Mouse (Mus musculus) Patski (cell line): Measurements from ENCODE around the gene Cstf2t. TPM values are rescaled to one million over a fixed set of nuclear protein-coding genes. Genes with fewer than 3 reads are reported as not detected.
A peak's percentile ranks its signal among the peaks of the same experiment; 100 is the strongest.

Experiments used
- ATAC-seq: fragments of 100-300 bp; one replicate; pipeline ENCODE4 v1.8.0; 2021
- CTCF ChIA-PET: fragments of 350-600 bp; sonication (Branson Sonifier 250); formaldehyde crosslinking; loops from one replicate; lab custom pipeline; 2022; ENCODE audit warnings: inconsistent platforms; lab: Charles Lee
- POLR2A ChIA-PET: fragments of 350-600 bp; sonication (Branson Sonifier 250); formaldehyde crosslinking; loops from one replicate; lab custom pipeline; 2022; ENCODE audit warnings: antibody characterized with exemption, inconsistent platforms; lab: Charles Lee
- DNase-seq: peaks from one replicate; pipeline ENCODE4 v3.0.0-alpha.2; 2011; ENCODE audit warnings: low read depth, low spot score
- H3K27me3 ChIP-seq: fragments of 371-371 bp; one replicate; pipeline ENCODE4 v1.5.1; 2021
- CTCF ChIP-seq: fragments of 100-300 bp; IDR thresholded peaks from one replicate; pipeline ENCODE4 v1.5.1; 2021
- in situ Hi-C: fragments of 300-500 bp; cut with MboI; formaldehyde crosslinking; loops from 3 replicates; pipeline ENCODE4 v1.11.1; 2018; ENCODE audit warnings: low pct_unique_long_range_greater_than_20kb, mixed read lengths
- polyA plus RNA-seq: library from polyadenylated mRNA; unstranded; gene quantifications from one replicate; pipeline ENCODE4 v1.2.3, GENCODE M21; 2021

The Cstf2t gene
- polyA plus RNA-seq, 1 experiment from 2014 or later: 38.3 TPM

- ChIA-PET CTCF (no interaction called here), POLR2A (no interaction called here)
- ATAC-seq (no peak), DNase-seq (no peak)
- TF ChIP-seq CTCF: no peak
- in situ Hi-C loops: no loop called here
- H3K27me3 ChIP-seq: peaks cover 65% of the 10 kb centered on the region
Measured at GRCm38 (mm10) chr19:31078241-31078640, 4.4 kb upstream of the Cstf2t start.

DNA sequence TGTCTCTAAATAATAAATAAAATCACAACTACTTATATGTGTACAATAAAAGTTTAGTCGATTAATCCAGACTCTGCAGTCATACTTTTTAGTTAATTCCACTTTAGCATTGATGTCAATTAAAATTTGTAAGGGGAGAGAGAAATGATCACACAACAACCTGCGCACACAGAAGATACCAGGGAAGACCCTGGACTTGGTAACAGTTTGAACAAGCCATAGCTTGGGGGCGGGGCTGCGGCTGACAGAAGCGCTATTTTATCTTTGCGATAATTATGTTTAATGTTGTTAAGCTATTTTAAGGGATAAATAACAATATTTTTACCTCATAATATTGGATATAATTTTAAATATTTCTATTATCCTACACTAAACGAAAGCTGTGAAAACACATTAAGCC lies 411 bp upstream of the Cstf2t start:
- TF ChIP-seq CTCF: no peak
- H3K27me3 ChIP-seq: peaks cover 38% of the 10 kb centered on the region
- in situ Hi-C loops: no loop called here
- ChIA-PET CTCF (interaction anchor here (1.2 to 2.0 kb wide), 2 partner anchors 9 to 25 kb away, joined by 4 to 5 read pairs; no protein-coding TSS in a partner anchor), POLR2A (no interaction called here)
- ATAC-seq: no peak
- no peak for DNase-seq

- DNase-seq (no peak), ATAC-seq (no peak)
- CTCF ChIA-PET: interaction anchor here (2.0 kb wide), 1 partner anchor 11 kb away, joined by 5 read pairs; no protein-coding TSS in a partner anchor
Measured at GRCm38 (mm10) chr19:31083761-31084160, 1.1 kb downstream of the Cstf2t start.

DNA sequence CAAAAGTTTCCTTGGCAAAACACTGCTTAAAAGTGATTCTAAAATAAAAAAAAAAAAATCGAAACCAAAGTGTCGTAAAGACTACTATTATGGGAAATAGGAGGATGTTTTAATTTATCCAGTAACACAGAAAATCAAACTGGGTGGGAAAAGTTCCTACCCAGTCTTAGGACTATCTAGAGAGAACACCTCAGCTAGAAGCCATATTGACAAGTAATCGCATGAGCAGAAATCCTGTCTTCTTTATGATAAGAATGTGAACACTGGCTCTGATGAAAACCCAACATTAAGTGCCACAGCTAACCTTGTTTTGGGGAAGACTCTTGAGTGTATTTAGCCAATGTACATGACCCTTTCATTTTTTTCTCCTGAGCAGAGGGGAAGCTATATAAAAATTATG lies 15.2 kb downstream of the Cstf2t start:
- no peak for TF ChIP-seq CTCF
- ChIA-PET CTCF (no interaction called here), POLR2A (no interaction called here)
- DNase-seq (no peak), ATAC-seq (no peak)
- in situ Hi-C loops: no loop called here
- peaks cover 20% of the 10 kb centered on the region for H3K27me3 ChIP-seq

More at GRCm38 (mm10) chr19:31083761-31084160, 1.1 kb downstream of the Cstf2t start:
- in situ Hi-C loops: no loop called here
- peaks cover 22% of the 10 kb centered on the region for H3K27me3 ChIP-seq
- TF ChIP-seq CTCF: no peak
- POLR2A ChIA-PET: interaction anchor here (0.8 kb wide), 1 partner anchor 29 kb away, joined by 4 read pairs; no protein-coding TSS in a partner anchor

- in situ Hi-C loops: no loop called here
- ChIA-PET CTCF (no interaction called here), POLR2A (no interaction called here)
- ATAC-seq: no peak
- no peak for TF ChIP-seq CTCF
- H3K27me3 ChIP-seq: peaks cover 24% of the 10 kb centered on the region
- no peak for DNase-seq
Measured at GRCm38 (mm10) chr19:31099369-31099768, 16.7 kb downstream of the Cstf2t start.

- ChIA-PET POLR2A (no interaction called here), CTCF (no interaction called here)
- ATAC-seq: no peak
- in situ Hi-C loops: no loop called here
- no peak for TF ChIP-seq CTCF
- H3K27me3 ChIP-seq: peaks cover 22% of the 10 kb centered on the region
- no peak for DNase-seq
Measured at GRCm38 (mm10) chr19:31104764-31105163, 22.1 kb downstream of the Cstf2t start.

GRCm38 (mm10) chr19:31106036-31106435 lies 23.4 kb downstream of the Cstf2t start:
- H3K27me3 ChIP-seq: peaks cover 23% of the 10 kb centered on the region
- ATAC-seq (no peak), DNase-seq (no peak)
- no peak for TF ChIP-seq CTCF
- in situ Hi-C loops: no loop called here
- CTCF ChIA-PET: no interaction called here
- POLR2A ChIA-PET: no interaction called here

DNA sequence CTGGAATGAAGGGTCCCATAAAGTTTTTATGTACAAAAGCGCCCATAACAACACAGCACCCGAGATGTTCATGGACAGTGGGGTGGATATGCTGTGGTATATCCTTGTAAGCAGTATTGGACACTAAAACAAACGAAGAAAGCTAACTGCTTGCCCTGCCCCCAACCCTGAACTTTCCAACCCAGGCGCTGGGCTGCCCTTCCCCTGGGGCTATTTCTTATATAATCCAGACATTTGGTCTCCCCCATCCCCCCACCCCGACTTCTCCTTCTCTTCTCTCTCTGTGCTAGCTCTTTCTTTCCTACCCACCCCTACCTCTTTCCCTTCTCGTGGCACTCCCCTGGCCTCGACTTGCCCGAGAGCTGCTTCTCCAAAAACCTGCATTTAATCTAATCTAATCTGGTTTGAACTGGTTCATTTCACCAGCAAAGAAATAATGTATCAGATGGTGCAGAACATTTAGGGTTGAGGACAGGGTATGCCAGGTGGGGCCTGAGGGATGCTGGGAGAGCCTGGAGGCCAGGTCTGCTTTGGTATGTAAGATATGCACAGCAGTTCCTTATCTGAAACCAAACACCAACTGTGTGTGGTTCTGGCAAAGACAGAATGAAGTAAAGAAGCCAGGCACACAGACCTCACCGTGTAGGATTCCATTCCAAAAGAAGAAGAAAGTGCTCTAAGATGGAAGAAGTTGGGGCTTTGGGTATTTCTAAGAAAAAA lies 24.4 kb downstream of the Cstf2t start:
- DNase-seq (no peak), ATAC-seq (no peak)
- H3K27me3 ChIP-seq: peaks cover 24% of the 10 kb centered on the region
- POLR2A ChIA-PET: no interaction called here
- CTCF ChIA-PET: interaction anchor here (0.9 kb wide), 1 partner anchor 24 kb away, joined by 4 read pairs; the partner anchor contains the start of gene Cstf2t
- TF ChIP-seq CTCF: no peak
- in situ Hi-C loops: no loop called here

DNA sequence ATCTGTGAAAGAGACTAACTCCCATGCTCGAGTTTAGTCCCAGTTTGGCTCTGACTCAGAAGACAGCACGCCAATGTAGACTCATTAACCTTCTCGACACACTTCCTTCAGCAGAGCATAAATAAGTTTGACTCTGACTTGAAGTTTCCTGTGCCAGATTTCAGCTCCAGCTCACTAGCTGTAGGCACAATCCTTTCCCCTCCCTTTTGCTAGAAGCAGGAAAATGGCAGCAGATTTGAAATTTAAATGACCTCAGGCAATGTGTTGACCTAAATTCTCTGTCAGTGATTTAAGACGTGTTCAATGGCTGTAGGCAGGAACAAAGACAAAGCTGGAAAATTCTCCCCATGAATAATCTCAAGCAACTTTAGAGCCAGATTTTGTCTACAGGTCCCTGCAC lies 32.1 kb downstream of the Cstf2t start:
- ChIA-PET POLR2A (no interaction called here), CTCF (no interaction called here)
- H3K27me3 ChIP-seq: peaks cover 19% of the 10 kb centered on the region
- in situ Hi-C loops: no loop called here
- no peak for TF ChIP-seq CTCF
- ATAC-seq: peak; percentile 94
- peak; percentile 74 for DNase-seq

GRCm38 (mm10) chr19:31124628-31125027 lies 42.0 kb downstream of the Cstf2t start:
- in situ Hi-C loops: no loop called here
- DNase-seq: no peak
- peaks cover 4% of the 10 kb centered on the region for H3K27me3 ChIP-seq
- no peak for TF ChIP-seq CTCF
- ATAC-seq: no peak
- CTCF ChIA-PET: no interaction called here
- POLR2A ChIA-PET: no interaction called here

DNA sequence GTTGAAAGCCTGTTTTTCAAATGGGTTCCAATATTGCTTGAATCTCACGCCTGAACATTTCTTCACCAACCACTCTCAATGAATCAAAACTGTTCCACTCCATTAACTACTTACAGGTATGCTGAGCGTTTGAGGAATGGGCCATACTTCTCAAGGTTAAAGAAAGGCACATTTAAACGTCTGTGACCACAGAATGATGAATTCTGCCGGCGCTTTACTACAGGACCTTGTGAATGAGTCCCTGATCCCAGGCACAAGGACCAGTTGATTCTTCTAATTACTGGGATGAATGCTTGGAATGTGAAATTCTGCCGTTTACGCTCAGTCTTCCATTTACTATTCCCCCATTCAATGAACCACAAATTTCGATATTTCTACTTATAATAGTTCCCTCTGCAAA lies 50.0 kb downstream of the Cstf2t start:
- ChIA-PET POLR2A (no interaction called here), CTCF (no interaction called here)
- TF ChIP-seq CTCF: no peak
- ATAC-seq: peak; percentile 52
- DNase-seq: no peak
- no peaks in the 10 kb centered on the region for H3K27me3 ChIP-seq
- in situ Hi-C loops: no loop called here
